Mouse (Mus musculus): Measurements from ENCODE around the gene Srsf4.

The Srsf4 gene

DNA sequence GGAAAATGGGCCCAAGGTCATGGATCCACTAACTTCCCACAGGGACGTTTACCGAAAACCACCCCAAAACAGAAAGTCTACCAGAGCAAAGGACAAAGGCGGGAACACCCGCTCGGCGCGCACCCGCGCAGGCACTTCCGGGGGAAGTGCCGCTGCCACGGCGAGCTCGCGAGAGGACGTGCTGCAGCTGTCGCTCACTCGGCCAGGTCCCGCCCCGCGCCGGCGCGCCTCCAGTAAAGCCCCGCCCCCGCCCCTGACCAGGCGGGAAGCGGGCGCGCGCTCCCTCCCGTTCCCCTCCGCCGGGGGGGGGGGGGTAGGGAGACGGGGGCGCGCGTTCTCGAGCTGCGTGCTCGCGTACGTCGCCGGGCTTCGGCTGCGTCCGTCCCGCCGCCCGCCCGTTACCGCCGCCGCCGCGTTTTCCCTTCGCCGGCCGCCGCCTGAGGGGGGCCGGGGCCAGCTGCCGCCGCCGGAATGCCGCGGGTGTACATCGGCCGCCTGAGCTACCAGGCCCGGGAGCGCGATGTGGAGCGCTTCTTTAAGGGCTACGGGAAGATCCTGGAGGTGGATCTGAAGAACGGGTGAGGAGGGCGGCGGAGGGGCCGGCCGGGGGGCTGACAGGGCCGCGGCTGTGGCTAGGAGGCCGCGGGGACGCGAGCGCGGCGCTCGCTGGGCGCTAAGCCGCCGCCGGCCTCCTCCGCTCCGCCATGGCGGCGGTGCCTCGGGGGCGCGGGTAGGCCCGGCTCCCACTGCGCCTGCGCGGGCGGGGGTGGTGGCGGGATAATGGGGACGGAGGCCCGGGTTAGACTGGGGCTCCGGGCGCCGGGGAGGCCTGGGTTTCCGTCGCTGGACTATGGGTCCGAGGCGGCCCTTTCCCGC lies at the start of gene Srsf4:
Gene Srsf4 (plus strand): TSS at position 325 of the 876 bp plus-strand sequence.
- peak; percentile 96 for DNase-seq

DNA sequence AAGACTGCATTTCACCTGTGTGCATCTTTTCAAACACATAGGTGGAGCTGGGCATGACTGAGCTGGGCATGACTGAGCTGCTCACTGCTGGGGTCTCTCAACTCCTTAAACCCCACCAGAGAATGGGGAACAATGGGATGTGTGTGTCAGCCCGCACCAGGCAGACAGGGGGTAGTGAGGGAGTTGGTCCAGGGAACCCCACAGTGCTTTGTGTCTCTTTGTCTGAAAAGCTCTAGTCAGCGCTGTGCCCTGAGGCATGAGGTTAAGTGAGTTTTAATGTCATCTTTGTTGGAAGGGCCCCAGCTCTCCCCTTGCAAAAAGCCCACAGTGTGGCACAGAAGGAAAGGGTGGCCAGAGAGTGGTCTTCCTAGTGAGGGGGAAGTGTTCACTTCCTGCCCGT lies 48.5 kb upstream of the Srsf4 start:
- DNase-seq = no peak

DNA sequence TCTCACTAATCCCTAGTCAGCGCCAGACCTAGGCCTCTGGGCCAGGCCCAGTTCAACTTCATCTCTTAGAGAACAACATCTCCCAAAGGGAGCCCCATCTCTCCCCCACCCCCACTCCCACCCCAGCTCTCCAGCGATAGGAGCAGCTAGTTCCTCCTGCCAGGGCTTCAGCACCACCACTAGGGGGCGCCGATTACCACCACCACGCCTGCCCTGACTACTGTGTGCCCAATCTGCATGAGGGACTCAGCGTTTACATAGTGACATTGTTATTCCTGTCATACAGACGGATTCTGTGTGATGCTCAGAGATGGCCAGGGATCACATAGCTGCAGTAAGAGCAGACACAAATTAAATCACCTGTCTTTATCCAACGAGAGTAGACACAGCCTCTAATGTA lies 47.6 kb upstream of the Srsf4 start:
- no peak for DNase-seq

DNA sequence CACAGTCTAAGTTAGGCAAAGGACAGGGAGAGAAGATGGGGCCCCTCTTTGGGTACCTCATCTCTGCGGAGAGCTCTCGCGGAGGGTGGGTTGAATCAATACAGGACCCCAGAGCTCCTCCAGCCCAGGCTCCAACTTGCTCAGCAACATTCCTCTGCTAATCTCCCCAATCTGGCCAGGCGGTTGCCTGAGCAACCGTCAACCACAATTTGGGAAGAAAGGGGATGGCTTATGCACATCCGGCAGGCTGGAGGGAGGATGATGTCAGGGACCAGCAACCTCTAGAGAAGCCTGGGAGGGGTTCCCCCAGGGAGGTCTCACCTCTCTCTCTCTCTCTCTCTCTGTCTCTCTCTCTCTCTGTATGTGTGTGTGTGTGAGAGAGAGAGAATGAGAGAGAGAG lies 46.5 kb upstream of the Srsf4 start:
- no peak for DNase-seq

DNA sequence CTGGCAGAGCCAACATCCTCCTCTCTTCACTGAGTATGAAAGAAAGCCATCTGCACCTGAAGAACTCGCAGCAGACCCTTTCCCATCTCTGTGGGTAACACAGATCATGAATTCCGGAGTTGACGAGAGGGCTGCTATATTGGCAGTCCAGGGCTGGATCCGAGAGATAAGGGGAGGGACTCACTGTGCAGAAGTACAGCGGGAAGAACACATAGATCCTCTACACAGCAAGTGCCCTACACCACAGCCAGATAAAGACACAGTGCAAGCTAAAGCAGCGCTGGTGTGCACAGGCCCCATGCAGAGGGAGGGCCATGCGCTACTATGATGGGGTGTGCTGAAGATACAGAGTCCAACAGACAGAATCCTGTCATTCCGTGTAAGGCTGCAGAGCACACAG lies 44.3 kb upstream of the Srsf4 start:
- no peak for DNase-seq

DNA sequence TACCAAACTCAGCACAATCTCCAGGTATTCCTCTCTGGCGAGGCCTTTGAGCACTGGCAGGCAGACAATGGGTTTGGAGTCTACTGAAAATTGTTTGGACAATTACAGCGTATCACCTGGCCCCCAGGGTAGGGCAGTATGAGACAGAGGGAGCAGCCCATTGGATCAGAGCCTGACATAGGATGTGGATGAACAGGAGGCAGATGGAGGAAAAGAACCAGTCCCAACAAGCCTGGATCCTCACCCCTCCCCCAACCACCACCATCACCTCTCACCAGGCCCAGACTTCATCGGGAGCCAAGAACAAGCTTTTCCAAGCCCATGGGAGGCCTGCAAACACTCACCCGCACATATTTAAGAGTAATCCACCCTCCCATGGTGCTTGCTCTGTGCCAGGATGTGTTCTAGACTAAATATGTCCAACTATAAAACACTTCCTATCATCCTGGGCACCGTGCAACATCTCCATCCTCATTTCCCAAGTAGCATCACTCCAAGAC lies 41.8 kb upstream of the Srsf4 start:
- DNase-seq = no peak

DNA sequence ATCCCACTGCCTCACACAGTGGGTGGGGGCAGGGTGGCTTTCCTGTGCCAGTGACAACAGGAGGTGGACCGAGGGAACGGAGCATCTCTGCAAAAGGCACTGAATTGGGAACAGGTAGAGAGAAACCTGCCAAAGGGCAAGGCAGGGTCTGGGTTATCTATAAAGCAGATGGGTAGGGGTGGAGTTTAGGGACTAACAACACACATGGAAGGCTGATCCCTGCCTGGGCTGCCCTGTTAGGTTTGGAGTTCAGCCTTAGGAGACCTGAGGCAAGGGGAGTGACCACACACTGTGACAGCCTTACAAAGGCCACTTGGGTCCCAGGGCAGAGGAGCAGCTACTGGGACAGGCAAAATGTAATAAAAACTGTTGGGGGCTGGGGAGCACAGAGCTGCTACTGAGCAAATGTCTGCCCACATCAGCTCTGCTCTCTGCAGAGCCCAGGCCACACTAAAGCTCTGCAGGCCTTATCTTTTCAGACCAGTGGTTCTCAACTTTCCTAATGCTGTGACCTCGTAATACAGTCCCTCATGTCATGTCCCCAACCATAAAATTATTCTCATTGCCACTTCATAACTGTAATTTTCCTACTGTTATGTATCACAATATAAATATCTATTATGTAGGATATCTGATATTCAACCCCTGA lies 40.5 kb upstream of the Srsf4 start:
- DNase-seq = no peak

DNA sequence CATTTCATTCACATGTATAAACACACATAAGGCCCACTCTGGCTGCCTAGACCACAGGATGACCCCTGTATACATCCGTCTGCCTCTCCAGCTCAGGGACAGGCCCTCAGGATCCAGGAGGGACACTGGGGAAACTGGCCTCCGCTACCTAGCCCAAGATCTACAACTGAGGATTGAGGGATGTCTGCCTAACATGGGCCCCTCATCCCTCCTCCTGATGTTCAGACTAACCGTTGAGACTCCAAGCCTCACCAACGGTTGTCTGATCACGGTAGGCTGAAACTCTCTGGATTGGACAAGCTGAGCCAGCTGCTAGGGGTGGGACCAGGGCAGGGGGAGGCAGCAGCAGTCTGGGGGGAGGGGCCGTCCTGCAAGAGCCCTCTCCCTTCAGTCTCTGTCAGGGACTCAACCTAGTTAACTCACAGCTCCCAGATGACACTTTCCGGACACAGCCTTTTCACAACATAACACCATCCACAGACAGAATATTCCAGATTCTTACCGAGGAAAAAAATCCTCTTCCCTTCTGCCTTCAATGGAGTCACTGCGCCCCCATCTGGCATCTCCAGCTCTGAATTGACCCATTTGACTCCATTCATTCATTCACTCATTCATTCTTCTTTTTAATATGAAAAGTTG lies 39.3 kb upstream of the Srsf4 start:
- peak; percentile 59 for DNase-seq

DNA sequence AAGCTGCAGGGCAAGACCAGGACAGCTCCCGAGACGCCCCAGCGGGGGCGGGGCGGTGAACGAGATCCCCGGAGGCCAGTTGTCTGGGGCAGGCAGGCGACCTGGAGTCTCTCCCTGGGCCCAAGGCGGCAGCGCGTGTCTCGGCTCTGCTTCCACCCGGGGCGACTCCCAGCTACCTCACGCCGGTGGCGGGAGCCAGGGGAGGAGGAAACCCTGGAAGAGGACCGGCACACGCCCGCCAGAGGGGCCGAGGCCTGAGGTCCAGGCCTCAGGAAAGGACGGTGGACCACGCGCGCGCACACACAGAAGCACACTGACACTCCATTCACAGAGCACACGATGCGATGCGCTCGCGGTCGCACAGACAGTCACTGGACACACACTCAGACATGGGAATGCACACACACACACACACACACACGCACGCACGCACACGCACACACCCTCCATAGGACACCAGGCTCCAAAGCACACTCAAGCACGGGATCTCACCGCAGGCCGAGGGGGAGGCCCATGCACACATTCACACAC lies 37.0 kb upstream of the Srsf4 start:
- no peak for DNase-seq

DNA sequence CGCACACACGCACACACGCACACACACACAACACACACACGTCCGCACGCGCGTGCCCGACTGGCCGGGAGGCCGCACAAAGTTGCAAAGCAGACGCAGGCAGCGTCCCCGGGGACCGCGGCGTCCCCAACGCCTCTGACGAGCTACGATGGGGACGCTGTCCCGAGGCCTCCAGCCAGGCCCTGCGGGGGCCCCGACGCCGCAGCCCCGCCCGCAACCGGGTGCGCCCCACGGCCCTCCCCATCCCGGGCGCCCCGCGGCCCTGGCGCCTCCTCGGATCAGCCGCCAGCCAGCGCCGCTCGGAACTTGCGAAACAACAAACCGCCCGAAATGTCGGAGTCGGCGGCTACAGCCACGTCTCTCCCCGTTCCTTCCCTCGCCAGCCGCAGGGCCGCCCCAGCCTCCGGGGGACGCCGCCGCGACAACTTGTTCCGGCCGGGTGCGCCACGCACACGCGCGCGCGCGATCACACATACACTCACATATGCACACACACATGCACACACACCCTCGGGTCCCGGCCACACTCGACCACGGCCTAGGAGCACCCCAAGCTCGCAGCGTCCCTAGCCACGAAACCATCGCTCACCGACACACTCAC lies 36.4 kb upstream of the Srsf4 start:
- DNase-seq = peak; percentile 41

DNA sequence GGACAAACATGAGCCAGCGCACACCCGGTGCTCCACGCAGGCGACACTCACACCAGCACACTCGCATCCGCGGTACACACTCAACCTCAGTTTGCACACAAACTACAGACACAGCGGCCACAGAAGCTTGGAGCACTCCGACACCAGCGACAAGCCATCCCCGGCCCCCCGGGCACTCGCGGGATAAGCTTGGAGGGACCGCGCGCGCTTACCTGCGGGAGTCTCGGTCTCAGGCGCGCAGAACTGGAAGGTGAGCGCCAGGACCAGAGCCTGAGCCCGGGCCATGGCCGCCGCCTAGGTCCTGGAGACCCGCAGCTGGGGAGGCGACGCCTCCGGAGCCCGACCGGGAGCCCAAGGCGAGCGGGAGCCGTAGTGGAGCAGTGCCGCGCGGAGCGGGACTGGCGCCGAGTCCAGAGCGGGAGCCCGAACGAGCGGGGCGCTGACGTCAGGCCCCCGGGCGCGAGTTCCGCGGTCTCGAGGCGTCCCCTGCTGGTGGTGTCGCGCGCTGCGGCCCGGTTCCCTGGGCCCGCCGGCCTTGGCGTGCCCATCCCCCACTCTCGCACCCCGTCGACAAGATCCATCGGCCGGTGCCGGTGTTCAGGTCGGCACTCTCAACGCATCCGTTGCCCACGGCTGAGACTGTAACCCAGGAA lies 35.4 kb upstream of the Srsf4 start, which contains the start of gene Ptpru:
Gene Ptpru (minus strand): TSS at position 417 of the 653 bp plus-strand sequence.
- peak; percentile 95 for DNase-seq

DNA sequence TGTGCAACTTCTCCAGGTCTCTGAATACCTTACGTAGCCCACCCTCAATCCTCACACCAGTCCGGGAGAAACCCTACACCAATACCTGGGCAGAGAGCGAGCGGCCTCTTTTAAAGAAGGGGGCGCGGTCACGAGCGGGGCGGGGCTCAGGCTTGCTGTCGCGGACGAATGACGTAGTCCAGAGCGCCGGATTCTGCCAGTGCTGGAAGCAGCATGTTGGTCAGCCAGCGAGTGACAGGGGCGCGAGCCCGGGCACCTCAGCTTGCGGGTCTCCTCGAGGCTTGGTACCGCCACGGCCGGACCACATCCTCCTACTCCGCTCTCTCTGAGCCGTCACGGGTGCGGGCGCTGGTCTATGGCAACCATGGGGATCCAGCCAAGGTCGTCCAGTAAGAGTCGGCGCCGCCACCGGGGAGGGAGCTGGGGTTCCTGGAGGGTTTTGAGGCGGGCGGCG lies 30.1 kb upstream of the Srsf4 start, which contains the start of gene Mecr:
Gene Mecr (plus strand): TSS at position 181 of the 454 bp plus-strand sequence.
- peak; percentile 98 for DNase-seq

DNA sequence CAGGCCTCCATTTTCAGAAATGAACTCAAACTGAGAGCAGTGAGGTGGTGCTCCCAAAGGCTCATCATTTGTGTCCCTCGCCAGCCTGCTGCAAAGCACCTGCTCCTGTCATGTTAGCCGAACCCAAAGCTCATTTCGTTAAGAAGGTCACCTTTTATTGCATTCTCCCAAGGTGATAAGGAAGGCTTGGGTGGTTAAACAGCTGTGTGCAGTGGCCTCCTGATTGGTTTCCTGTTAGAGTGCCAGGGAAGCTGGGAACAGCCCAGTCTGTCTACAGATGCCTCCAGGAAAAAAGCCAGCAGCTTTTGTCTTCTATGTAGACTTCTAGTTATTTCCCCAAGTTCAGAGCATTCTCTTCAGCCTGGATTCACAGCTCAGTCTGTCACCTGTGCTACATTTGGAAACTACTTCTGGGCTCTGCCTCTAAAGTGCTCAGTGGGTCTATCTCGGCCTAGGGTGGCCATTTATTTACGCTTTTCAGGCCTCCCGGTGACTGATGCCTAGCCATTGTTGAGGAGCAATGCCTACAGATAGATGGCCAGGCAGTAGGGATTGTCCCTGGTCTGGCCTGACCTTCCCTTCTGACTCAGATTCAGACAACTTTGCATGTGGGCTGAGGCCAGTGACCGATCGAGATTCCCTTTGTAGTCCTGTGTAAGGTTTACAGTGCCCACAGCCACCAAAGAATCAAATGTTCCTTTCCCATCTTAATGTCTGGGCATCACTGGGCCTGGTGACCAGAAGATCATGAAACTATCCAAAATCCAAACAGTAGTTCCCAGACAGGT lies 27.2 kb upstream of the Srsf4 start:
- DNase-seq = no peak

DNA sequence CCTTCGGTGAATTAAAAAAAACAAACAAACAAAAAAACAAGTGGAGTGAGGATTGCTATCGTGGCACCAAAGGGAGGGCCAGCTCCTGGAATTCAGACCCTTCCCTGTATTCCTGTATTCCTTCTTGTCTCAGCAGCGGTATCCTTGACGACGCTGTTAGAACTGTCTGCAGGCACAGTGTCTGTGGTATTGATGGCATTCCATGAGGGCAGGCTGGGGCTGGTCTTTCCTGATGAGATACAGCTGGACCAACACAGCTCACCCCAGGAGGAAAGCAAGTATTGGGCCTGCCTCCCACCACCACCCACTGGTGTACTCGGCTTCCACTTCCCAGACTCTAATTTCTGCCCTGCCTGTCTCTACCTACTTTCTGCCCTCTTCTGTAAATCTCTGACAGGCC lies 25.3 kb upstream of the Srsf4 start:
- DNase-seq = no peak

DNA sequence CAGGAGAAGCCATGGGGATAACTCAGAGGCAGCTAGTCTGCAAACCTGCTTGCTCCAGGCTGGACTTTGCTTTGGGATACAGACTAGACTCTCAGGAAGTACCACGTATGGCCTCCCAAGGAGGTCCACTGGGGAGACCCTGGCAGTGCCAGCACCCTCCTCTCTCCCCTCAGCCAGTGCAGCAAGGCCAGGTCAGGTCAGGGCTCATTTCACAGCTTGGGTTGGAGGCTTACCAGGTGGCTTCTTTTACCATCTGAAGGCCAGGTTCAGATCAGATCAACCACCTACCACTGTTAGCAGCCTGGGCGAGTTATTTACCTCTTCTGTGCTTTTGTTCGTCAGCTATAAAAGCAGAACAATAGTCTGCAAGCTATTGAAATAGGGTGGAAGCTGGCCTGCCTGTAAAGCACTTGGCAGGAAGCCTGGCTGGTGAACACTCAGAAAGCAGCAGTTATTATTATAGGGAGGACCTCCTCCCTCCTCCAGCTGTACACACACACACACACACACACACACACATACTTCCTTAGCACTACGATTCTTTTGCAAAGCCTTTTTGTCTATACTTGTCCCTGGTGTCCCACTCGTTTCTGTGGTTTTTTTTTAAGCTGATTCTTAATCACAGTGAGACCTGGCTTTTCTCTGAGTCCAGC lies 23.3 kb upstream of the Srsf4 start:
- peak; percentile 55 for DNase-seq

DNA sequence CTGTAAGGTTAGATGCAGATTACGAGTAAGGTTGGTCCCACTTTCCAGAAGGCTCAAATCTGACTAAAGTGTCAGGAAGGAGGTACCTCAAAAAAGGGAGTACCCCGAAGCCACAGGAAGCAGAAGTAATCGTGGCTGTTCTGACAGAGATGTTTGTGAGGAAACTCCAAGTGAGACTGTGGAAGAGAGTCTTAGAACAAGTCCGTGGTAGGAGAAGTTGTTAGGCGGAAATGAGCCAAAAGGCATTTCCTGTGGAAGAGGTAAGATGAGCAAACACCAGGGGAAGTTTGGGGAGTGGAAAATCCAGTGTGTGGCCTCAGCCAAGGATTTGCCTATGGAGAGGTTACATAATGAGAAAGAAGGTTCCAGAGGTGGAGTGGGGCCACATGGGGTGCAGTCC lies 18.5 kb upstream of the Srsf4 start:
- DNase-seq = no peak

DNA sequence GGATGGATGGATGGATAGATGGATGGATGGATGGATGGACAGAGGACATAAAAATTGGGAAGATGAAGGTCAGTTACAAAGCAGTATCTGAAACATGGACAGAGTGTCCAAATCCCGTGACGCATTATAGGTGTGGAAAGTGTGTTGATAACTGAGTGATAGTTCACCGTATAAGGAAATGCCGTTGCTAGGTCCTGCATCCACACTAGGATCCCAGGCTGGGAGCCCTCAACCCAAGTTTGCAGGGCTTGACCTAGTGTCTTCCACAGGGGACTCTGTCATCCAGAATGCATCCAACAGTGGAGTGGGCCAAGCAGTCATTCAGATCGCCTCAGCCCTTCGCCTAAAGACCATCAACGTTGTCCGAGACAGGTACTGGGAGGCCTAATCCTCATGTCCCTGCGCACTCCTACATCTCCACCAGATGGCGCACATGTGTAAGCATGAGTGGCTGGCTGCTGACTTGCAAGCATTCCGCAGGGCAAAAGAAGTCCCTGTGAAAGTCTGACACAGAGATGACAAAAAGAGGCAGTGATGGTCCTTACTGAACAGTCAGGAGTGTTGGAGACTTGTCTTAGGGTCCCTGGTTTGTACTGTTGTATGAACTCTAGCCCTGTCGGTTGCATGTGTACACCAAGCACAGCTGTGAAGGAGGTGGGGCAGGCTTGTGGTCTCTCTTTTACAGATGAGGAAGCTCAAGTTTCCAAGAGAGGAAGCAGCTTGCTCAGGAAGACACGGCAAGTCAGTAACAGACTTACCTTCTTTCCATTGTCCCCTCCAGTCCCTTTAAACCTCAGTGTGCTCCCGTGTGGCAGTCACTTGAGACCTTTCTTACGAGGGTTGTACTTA lies 12.7 kb upstream of the Srsf4 start:
- DNase-seq = peak; percentile 84

DNA sequence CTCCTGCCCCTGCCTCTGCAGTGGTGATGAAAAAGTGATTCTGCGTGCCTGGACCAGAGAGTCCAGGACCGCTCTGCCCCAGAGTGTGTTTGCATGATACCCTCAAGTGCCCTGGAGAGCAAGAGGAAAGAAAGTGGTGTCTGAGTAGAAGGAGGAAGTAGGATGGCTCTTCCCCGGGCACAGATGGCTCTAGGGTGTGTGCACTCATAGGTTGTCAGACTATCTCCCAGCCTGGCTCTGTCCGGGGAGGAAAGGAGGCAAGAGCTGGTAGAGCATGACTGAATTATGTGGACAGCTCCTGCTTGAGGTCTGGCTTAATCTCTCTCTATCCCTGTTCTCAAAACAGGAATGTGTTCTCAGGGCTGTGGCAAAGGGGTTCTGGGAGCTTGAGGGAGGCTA lies 12.1 kb upstream of the Srsf4 start:
- DNase-seq = no peak

DNA sequence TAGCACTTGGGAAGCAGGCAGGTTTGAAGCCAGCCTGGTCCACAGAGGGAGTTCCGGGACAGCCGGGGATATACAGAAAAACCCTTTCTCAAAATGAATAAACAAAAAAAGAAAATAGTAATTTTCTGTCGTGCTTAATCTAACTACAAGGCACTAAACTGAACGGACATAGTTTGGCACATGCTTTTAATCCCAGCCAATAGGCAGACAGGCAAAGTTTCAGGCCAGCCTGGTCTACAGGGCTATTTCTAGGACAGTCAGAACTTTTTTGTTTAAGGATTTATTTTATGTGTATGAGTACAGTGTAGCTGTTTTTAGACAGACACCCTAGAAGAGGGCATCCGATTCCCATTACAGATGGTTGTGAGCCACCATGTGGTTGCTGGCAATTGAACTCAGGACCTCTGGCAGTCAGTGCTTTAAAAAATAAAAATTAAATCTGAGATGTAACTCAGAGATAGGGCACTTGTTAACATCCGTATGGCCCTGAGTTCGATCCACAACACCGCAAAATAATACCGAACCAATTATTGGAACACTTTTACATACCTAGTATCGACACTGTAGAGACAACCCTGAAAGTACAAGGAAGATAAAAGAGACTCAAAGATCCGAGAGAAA lies 635 bp upstream of the Srsf4 start:
- no peak for DNase-seq
